Mouse (Mus musculus) forebrain, embryonic 16.5 days (tissue): ENCODE measurements around the gene Tnfrsf18. TPM values are rescaled to one million over a fixed set of nuclear protein-coding genes. Genes with fewer than 3 reads are reported as not detected.

ENCODE experiments used
- ATAC-seq: fragments of 200-750 bp; cut with Nextera tagmentation; 2 replicates; pipeline ENCODE4 v1.8.0; 2017; ENCODE audit warnings: mild to moderate bottlenecking, moderate library complexity
- H3K27ac ChIP-seq: fragments of 300-500 bp; sonication (generic); 2 replicates; pipeline ENCODE4 v1.5.1; 2014; ENCODE audit warnings: low read length, control low read depth
- H3K27me3 ChIP-seq: fragments of 300-500 bp; sonication (generic); replicated peaks from 2 replicates; pipeline ENCODE4 v1.6.1; 2014; ENCODE audit warnings: low read length; ENCODE audit not compliant: control insufficient read depth, insufficient read depth
- H3K36me3 ChIP-seq: fragments of 300-500 bp; sonication (generic); 2 replicates; pipeline ENCODE4 v1.6.1; 2014; ENCODE audit not compliant: control insufficient read depth, insufficient read depth
- H3K4me1 ChIP-seq: fragments of 300-500 bp; sonication (generic); replicated peaks from 2 replicates; pipeline ENCODE4 v1.6.1; 2014; ENCODE audit warnings: low read length; ENCODE audit not compliant: control insufficient read depth, insufficient read depth
- H3K4me2 ChIP-seq: fragments of 300-500 bp; sonication (generic); 2 replicates; pipeline ENCODE4 v1.6.1; 2014; ENCODE audit warnings: mild to moderate bottlenecking, low read length, control low read depth
- H3K4me3 ChIP-seq: fragments of 300-500 bp; sonication (generic); replicated peaks from 2 replicates; pipeline ENCODE4 v1.5.1; 2014; ENCODE audit warnings: mild to moderate bottlenecking, low read length, control low read depth
- H3K9ac ChIP-seq: fragments of 300-500 bp; sonication (generic); replicated peaks from 2 replicates; pipeline ENCODE4 v1.6.1; 2014; ENCODE audit warnings: low read depth, low read length, control low read depth
- H3K9me3 ChIP-seq: fragments of 300-500 bp; sonication (generic); 2 replicates; pipeline ENCODE4 v1.6.1; 2016; ENCODE audit warnings: low read length; ENCODE audit not compliant: control insufficient read depth
- whole genome bisulfite sequencing: fragments of 180-500 bp; shearing (Covaris S2); extraction: QIAGEN DNeasy Blood & Tissue Kit; methylation state at CpG from one replicate; pipeline ENCODE4 v1.1.7; 2014; 5-methylcytosine and 5-hydroxymethylcytosine counted together
- polyA plus RNA-seq: library from polyadenylated mRNA; unstranded; fragments of >200 nt; fragmentation: Nextera tagmentation; extraction: Ambion mirVana; gene quantifications from 2 replicates; pipeline ENCODE4 v1.2.1, GENCODE M21; 2015

Gene Tnfrsf18
- polyA plus RNA-seq, 1 experiment from 2014 or later = 1.5 TPM

GRCm38 (mm10) chr4:156050391-156050980, 24.5 kb downstream of the Tnfrsf18 start:
- no peak for ATAC-seq
- Histone ChIP-seq H3K9ac (no peak overlapping the region), H3K4me3 (no peak overlapping the region), H3K27me3 (no peaks in the 10 kb centered on the region), H3K4me1 (no peaks in the 10 kb centered on the region), H3K9me3 (no peaks in the 10 kb centered on the region), H3K4me2 (no peak overlapping the region), H3K27ac (no peak overlapping the region), H3K36me3 (no peaks in the 10 kb centered on the region)
- WGBS = 71% methylated on average over 6 of the region's 6 CpGs

GRCm38 (mm10) chr4:156053113-156053512, 27.1 kb downstream of the Tnfrsf18 start:
- H3K4me3 ChIP-seq = no peak overlapping the region
- no peak overlapping the region for H3K27ac ChIP-seq
- H3K4me1 ChIP-seq = no peaks in the 10 kb centered on the region
- 82% methylated on average over 4 of the region's 4 CpGs for WGBS
- H3K9me3 ChIP-seq = no peaks in the 10 kb centered on the region
- no peaks in the 10 kb centered on the region for H3K36me3 ChIP-seq
- no peak overlapping the region for H3K9ac ChIP-seq
- H3K27me3 ChIP-seq = no peaks in the 10 kb centered on the region
- H3K4me2 ChIP-seq = no peak overlapping the region
- no peak for ATAC-seq

GRCm38 (mm10) chr4:156054130-156054529, 28.2 kb downstream of the Tnfrsf18 start:
- Histone ChIP-seq H3K4me1 (no peaks in the 10 kb centered on the region), H3K9me3 (no peaks in the 10 kb centered on the region), H3K27me3 (no peaks in the 10 kb centered on the region), H3K27ac (no peak overlapping the region), H3K9ac (no peak overlapping the region), H3K36me3 (no peaks in the 10 kb centered on the region), H3K4me2 (no peak overlapping the region), H3K4me3 (no peak overlapping the region)
- no peak for ATAC-seq
- 82% methylated on average over 4 of the region's 4 CpGs for WGBS

- Histone ChIP-seq H3K27me3 (no peaks in the 10 kb centered on the region), H3K9ac (no peak overlapping the region), H3K4me3 (no peak overlapping the region), H3K4me1 (no peaks in the 10 kb centered on the region), H3K36me3 (no peaks in the 10 kb centered on the region), H3K9me3 (no peaks in the 10 kb centered on the region), H3K4me2 (no peak overlapping the region), H3K27ac (no peak overlapping the region)
- WGBS = 90% methylated on average over 6 of the region's 6 CpGs
- no peak for ATAC-seq
These were observed 28.6 kb downstream of the Tnfrsf18 start for GRCm38 (mm10) chr4:156054606-156055005.

DNA sequence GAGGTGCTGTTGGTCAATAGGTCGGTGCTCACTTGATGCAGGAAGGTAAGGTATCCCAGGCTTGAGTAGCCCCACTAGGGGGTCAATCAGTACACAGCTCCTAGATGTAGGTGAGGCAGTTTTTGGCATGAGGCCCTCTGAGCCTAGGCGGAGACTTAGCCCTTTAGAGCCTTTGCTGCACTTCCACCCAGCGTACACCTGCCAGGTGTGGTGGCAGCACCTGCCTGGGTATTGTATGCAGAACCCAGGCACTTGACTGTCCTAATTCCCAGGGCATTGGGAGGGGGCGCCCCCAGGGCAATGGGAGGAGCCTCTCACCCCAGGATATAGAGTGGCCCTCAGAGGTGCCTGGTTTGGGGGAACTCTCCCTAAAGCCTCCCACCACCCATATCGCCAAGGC, 29.2 kb downstream of the Tnfrsf18 start:
- Histone ChIP-seq H3K4me3 (no peak overlapping the region), H3K9me3 (no peaks in the 10 kb centered on the region), H3K9ac (no peak overlapping the region), H3K36me3 (no peaks in the 10 kb centered on the region), H3K27me3 (no peaks in the 10 kb centered on the region), H3K27ac (no peak overlapping the region), H3K4me1 (no peaks in the 10 kb centered on the region), H3K4me2 (no peak overlapping the region)
- ATAC-seq = no peak
- WGBS = 93% methylated on average over 5 of the region's 5 CpGs

GRCm38 (mm10) chr4:156057702-156058101, 31.7 kb downstream of the Tnfrsf18 start:
- H3K27me3 ChIP-seq = no peaks in the 10 kb centered on the region
- no peak overlapping the region for H3K4me2 ChIP-seq
- H3K9me3 ChIP-seq = no peaks in the 10 kb centered on the region
- WGBS = 75% methylated on average over 10 of the region's 10 CpGs
- no peak overlapping the region for H3K4me3 ChIP-seq
- H3K36me3 ChIP-seq = no peaks in the 10 kb centered on the region
- no peaks in the 10 kb centered on the region for H3K4me1 ChIP-seq
- H3K27ac ChIP-seq = no peak overlapping the region
- no peak for ATAC-seq
- no peak overlapping the region for H3K9ac ChIP-seq

- no peaks in the 10 kb centered on the region for H3K36me3 ChIP-seq
- no peaks in the 10 kb centered on the region for H3K27me3 ChIP-seq
- no peak overlapping the region for H3K27ac ChIP-seq
- H3K4me3 ChIP-seq = no peak overlapping the region
- WGBS = 84% methylated on average over 9 of the region's 9 CpGs
- H3K9me3 ChIP-seq = no peaks in the 10 kb centered on the region
- no peak overlapping the region for H3K4me2 ChIP-seq
- no peaks in the 10 kb centered on the region; the same call in 1 of the 2 replicates for H3K4me1 ChIP-seq
- no peak overlapping the region for H3K9ac ChIP-seq
- ATAC-seq = no peak
These were observed 32.9 kb downstream of the Tnfrsf18 start for GRCm38 (mm10) chr4:156058826-156059225.

- H3K4me3 ChIP-seq = no peak within 1 kb of the TSS
- ATAC-seq = no peak
- WGBS = 53% methylated on average over 5 of the region's 5 CpGs
- H3K4me2 ChIP-seq = no peak within 1 kb of the TSS
- H3K27ac ChIP-seq = no peak within 1 kb of the TSS
- H3K27me3 ChIP-seq = no peaks in the 10 kb centered on the region
- H3K4me1 ChIP-seq = peaks cover 3% of the 10 kb centered on the region; the same call in 1 of the 2 replicates
- no peak within 1 kb of the TSS for H3K9ac ChIP-seq
- no peaks in the 10 kb centered on the region for H3K9me3 ChIP-seq
- no peaks in the 10 kb centered on the region for H3K36me3 ChIP-seq
These were observed 33.3 kb downstream of the Tnfrsf18 start, which contains the start of gene Ttll10 for GRCm38 (mm10) chr4:156059261-156059660. Ttll10 (minus strand) TSS chr4:156059414.

DNA sequence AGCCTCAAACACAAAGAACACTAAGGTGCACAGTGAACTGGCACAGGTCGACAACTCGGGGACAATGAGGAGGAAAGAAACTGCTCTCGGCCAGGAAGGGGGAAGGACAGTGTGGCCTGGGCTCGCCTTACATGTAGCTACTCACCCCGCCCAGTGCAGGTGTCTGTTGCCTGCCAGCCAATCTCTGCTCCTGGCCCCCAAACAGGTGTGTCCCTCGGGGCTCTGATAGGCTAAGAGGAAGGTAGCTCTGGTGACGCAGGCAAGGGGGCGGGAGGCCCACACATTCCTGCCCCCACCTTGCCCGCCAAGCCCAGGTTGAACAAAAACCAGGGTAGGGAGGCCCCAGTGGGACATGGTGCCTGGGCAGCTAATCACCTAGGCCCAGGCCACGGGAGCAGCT, 33.7 kb downstream of the Tnfrsf18 start:
- no peak overlapping the region for H3K27ac ChIP-seq
- H3K4me2 ChIP-seq = no peak overlapping the region
- WGBS = 41% methylated on average over 10 of the region's 10 CpGs
- ATAC-seq = no peak
- H3K27me3 ChIP-seq = no peaks in the 10 kb centered on the region
- no peak overlapping the region for H3K9ac ChIP-seq
- H3K36me3 ChIP-seq = no peaks in the 10 kb centered on the region
- no peak overlapping the region for H3K4me3 ChIP-seq
- H3K4me1 ChIP-seq = peaks cover 3% of the 10 kb centered on the region; the same call in 1 of the 2 replicates
- no peaks in the 10 kb centered on the region for H3K9me3 ChIP-seq
